Mouse (Mus musculus) inflammation-experienced regulatory T-cells, adult 6 months (primary cell): ENCODE measurements around the gene Fam78a. TPM values are rescaled to one million over a fixed set of nuclear protein-coding genes. Genes with fewer than 3 reads are reported as not detected.

Source experiments
- ATAC-seq: one replicate; pipeline ENCODE4 v1.8.0; 2017
- polyA plus RNA-seq, 3 experiments: library from polyadenylated mRNA; unstranded; fragments of 100-300 nt; shearing (Covaris generic); gene quantifications; one replicate each; pipeline ENCODE4 v1.2.1; 2017

Fam78a gene
- polyA plus RNA-seq, 3 experiments from 2014 or later: 21.3 to 26.7 (median 22.5) TPM

DNA sequence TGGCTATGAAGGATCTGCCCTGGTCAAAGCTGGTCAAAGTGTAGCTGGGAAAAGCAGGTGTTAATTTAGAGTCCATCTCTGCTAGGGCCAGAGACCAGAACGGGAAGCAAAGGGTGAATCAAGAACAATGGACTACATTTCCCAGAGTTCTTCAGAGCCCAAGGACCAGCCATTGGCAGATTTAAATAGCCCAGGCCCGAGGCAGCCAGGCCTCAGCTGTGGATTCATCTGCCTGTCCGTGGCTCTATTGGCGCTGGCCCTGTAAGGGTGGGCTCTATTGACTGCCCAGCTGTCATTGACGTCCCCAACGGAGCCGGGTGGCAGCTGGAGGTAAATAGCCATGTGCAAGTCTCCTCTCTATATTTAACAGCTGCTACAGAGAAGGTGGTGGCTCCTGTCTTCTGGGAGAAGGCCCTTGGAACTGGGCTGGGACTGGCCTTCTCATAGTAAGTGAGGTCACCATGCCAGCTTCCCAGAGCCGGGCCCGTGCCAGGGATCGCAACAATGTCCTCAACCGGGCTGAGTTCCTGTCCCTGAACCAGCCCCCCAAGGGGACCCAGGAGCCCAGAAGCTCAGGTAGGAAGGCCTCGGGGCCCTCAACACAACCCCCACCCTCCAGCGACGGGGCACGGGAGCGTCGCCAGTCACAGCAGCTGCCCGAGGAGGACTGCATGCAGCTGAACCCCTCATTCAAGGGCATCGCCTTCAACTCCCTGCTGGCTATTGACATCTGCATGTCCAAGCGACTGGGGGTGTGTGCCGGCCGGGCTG lies 10.9 kb upstream of the Fam78a start, which contains the start of gene Plpp7:
Gene Plpp7, plus strand, starts transcription at position 178 of the 771 bp plus-strand sequence.
- ATAC-seq: no peak

DNA sequence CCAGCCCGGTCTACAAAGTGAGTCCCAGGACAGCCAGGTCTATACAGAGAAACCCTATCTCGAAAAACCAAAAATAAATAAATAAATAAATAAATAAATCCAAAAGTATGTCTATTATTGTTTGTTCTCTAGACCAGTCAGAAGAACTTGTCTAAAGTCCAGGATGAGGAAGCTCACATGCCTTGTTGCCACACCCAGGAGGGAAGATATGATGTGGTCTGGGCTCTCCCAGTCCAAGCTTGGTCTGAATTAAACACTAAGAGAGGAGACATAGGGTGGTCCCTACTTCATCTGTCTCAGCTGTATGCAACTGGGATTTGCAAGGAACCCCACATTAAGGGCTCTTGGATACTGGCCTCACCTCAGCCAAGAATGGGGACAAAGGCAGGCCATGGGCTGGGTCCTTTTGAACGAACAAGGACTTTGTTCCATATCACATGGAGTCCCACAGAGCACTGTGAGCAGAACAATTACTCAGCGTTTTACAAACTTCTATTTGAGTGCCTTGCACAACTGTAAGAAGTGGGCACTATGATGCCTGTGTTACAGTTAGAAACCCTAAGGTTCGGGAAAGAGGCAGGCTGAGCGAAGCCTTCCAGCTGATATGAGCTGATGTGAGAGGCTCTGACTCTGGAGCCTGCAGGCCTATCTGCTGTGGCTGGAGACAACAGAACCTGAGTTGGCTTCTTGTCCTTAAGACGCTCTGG lies 9.5 kb upstream of the Fam78a start:
- ATAC-seq: no peak

GRCm38 (mm10) chr2:32091956-32092355 lies 7.3 kb upstream of the Fam78a start:
- ATAC-seq: no peak

GRCm38 (mm10) chr2:32090145-32090544 lies 5.5 kb upstream of the Fam78a start:
- ATAC-seq: no peak

DNA sequence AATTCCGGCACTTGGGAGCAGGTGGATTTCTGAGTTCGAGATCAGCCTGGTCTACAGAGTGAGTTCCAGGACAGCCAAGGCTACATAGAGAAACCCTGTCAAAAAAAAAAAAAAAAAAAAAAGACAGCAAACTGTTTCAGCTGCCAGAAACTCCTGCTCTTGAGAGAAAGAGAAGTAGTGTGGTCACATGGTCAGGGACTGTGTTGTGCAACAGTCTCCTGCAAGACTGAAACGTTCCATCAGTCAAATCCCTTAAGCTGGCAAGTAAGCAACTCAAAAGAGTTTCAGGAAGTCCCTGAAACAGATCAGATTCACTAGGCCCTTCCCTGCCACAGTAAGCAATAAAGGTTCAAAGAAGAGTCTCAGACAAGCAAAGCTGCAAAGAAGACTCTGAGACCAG lies 4.9 kb upstream of the Fam78a start:
- ATAC-seq: no peak

GRCm38 (mm10) chr2:32088372-32088981 lies 3.8 kb upstream of the Fam78a start:
- no peak for ATAC-seq

- no peak for ATAC-seq
Measured at GRCm38 (mm10) chr2:32087606-32088005, 2.9 kb upstream of the Fam78a start.

GRCm38 (mm10) chr2:32085231-32085630 lies 574 bp upstream of the Fam78a start:
- ATAC-seq: no peak

DNA sequence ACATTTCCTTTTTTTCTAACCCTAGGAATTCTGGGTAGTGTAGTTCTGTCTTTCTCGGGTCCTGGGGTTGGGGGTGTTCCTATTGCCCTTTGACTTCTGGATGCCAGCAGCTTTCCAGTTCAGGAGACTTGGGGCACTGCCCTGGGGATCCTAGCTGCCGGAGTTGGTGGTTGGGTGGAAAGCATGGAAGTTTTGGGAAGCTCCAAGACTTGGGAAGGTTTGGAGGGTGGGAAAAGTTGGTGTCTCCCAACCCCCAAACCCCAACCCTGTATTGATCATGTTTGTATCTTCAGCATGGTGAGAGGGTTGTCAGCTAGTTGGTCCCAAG lies 179 bp upstream of the Fam78a start:
- ATAC-seq: no peak

- ATAC-seq: peak; percentile 51
Measured at GRCm38 (mm10) chr2:32083159-32084011, 1.3 kb downstream of the Fam78a start.

GRCm38 (mm10) chr2:32082229-32082628 lies 2.4 kb downstream of the Fam78a start:
- ATAC-seq: no peak

- ATAC-seq: no peak
Measured at GRCm38 (mm10) chr2:32081296-32081929, 3.2 kb downstream of the Fam78a start.

- no peak for ATAC-seq
Measured at GRCm38 (mm10) chr2:32080681-32081080, 4.0 kb downstream of the Fam78a start.

DNA sequence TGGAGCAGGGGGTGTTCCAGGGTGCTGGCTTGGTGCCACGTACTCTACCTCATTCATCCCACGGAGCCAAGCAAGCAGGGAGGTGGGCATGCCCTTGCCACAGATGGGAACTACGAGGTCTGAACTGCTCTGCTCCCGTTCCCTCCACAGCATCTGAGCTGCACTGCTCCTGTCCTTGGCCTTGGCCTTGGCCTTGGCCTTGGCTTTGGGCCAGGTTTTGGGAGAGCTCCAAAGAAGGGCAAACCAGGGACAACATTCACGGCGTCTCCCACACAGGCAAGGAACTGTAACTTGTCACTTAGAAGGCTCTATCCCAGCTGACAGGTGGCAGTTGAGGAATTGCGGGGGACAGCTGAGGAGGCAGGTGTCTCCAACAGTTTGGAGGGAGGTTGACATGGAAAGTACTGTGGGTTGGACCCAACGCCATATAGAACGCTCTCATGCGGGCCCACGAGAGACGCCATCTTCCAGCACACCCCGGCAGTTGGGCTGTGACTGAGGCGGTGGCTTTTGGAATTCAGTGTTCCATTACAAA lies 5.4 kb downstream of the Fam78a start:
- ATAC-seq: no peak

DNA sequence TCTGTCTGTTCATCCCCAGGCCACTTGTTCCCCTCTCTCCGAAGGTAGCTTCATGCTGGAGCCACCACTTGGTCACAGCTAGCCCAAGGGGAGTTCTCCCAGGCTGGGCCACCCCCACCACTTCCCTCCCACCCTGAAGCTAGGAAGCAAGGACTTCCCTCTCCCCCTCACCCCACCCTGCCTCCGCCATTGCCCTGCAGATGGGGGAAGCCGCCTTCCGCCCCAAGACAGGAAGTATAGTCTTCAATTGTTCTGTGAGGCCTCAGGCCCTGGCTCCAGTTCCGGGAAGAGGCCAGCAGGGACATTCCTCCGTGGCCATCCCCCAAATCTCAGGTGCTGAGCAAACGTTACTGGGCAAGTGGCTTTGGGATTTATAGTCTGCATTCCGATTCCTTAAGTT lies 6.1 kb downstream of the Fam78a start:
- ATAC-seq: peak; percentile 58

DNA sequence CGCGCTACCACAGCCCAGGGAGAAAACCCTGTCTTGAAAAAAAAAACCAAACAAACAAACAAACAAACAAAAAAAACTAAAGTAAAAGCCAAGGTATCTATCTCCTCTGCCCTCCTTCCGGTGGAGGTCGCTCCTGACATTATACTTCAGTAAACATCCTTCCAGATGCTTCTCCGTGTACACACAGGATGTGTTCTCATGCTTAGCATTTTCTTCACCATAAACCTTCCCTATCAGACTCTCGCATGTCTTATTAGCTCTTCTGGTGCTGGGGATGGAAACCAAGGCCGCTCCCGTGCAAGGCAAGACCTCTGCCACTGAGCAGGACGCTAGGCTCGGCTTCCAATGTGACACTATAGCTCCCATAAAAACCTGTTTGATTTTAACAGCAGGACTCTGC lies 6.9 kb downstream of the Fam78a start:
- ATAC-seq: peak; percentile 74

GRCm38 (mm10) chr2:32075368-32075767 lies 9.3 kb downstream of the Fam78a start:
- ATAC-seq: no peak

DNA sequence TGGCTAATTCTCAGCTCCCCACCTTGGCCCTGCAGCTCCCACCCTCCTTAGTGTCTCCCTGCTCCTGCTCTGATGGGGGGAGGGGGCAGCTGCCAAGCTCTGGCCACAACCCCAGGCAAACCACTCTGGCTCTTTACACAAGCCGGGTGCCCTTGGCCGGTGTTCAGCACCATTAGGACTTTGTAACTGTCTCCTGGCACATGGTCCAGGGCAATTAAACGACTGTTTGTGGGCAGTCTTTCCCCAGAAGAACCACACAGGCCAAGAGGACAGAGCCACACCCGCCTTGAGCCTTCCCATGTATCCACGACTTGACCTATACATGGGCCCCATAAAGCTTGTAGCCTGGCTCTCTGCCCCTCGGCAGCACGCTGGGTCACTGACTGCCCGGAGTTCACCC lies 10.3 kb downstream of the Fam78a start:
- no peak for ATAC-seq

- ATAC-seq: no peak
Measured at GRCm38 (mm10) chr2:32070747-32071146, 13.9 kb downstream of the Fam78a start.

- ATAC-seq: no peak
Measured at GRCm38 (mm10) chr2:32068811-32069607, 15.6 kb downstream of the Fam78a start.

- ATAC-seq: no peak
Measured at GRCm38 (mm10) chr2:32066005-32066404, 18.7 kb downstream of the Fam78a start.
